Comparison of ENCODE assay signal across 17 mouse cellular contexts in genomic region chr2:168593676-168594075, GRCm38 (mm10). TPM values are rescaled to one million over a fixed set of nuclear protein-coding genes. Genes with fewer than 3 reads are reported as not detected.
DNase-seq lines count a peak whose midpoint lies in the region.
"Had no signal": no experiment of that assay in that cellular context is flagged by ENCODE, and none has a peak within 500 bp of the region (broad histone marks: within the 10 kb centered on the region; RNA-seq: fewer than 3 reads in every experiment).

No protein-coding gene starts in this region.

- DNase-seq in gastrocnemius, postnatal 25 days = peak; percentile 2
- no peak for DNase-seq in gastrocnemius, adult 8-10 months (ENCODE audit: low spot score in 2 of 2)
- peak; percentile 81 for DNase-seq in adrenal gland, adult 2 months
- peak; percentile 34 for DNase-seq in adrenal gland, postnatal 10 days
- peak; percentile 61 to 71 for DNase-seq in adrenal gland, postnatal 36 days
- DNase-seq in thymus, postnatal 0 days (ENCODE audit: low spot score) = no peak
- DNase-seq in embryo, embryonic 10 days (ENCODE audit: low spot score) = no peak
- DNase-seq: cerebellum, adult 11 months; cerebellum, adult 2 months; cerebellum, adult 9-11 months; cerebellum, postnatal 25 days; embryo, embryonic 11 days; gastrocnemius, postnatal 10 days; heart, adult 11 months; kidney, adult 11 months had no signal

RNA-seq across cellular contexts. Expression of gene Nfatc2, which starts 7.8 kb away (rescaled TPM):
- 1 to 10 TPM; 6.4 to 7.7 TPM for total RNA-seq in gastrocnemius, postnatal 25 days (2021)
- 10 to 100 TPM in 3 of 4 experiments, 1 to 10 TPM in 1; 7.8 to 13.6 (median 10.3) TPM for total RNA-seq in gastrocnemius, adult 8-10 months (2022)
- 1 to 10 TPM; 3.5 to 4.9 TPM for total RNA-seq in adrenal gland, adult 2 months (2021)
- 2.8 and 4.7 TPM in 2 replicates for polyA plus RNA-seq in adrenal gland, adult 2 months (2012; rRNA removed)
- 1 to 10 TPM; 2.7 to 5.0 TPM for total RNA-seq in adrenal gland, postnatal 10 days (2021)
- 1 to 10 TPM; 2.6 to 3.0 TPM for total RNA-seq in adrenal gland, postnatal 36 days (2021)
- polyA plus RNA-seq in thymus, postnatal 0 days (2015; fragmentation: Nextera tagmentation; extraction: Ambion mirVana) = 3.1 and 4.0 TPM in 2 replicates
- polyA plus RNA-seq: erythroblast, embryonic 14.5 days; G1E had no signal

Comparison
In these comparisons a context has a peak if more than half of its experiments do, and no peak if none do; other contexts are left out.
1. DNase-seq: peak in gastrocnemius, postnatal 25 days (single experiment), adrenal gland, adult 2 months (single experiment), adrenal gland, postnatal 10 days (single experiment) and adrenal gland, postnatal 36 days (2 of 2); none in gastrocnemius, adult 8-10 months (0 of 2), thymus, postnatal 0 days (single experiment) and embryo, embryonic 10 days (single experiment).